Mouse (Mus musculus): ENCODE measurements at regions not wholly inside any gene's neighbourhood (a gene's known extent, or its start where the extent isn't known, plus 50 kb on each side); places are given as distances from the start of the nearest gene placed in this dataset.

DNA sequence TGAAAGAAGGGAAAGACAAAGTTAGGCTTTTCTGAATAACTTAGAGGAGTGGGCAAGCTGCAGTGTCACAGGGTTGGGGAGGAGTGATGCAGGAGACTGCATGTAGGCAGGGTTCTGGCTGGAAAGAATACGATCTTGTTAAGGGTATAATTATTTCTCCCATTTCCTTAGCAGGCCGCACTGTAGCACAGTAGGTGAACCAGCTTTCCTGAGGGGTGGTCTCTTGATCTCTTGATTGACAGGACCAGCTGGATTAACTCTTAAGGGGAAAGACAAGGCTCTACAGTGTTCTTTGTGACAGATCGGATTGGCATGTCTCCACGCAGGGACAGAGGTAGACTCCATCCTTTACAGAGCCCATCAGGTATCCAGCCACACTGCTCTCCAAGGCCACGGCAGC, 54.5 kb upstream of the Meis1 start:
- no peak for DNase-seq (ENCODE audit: low spot score)

DNA sequence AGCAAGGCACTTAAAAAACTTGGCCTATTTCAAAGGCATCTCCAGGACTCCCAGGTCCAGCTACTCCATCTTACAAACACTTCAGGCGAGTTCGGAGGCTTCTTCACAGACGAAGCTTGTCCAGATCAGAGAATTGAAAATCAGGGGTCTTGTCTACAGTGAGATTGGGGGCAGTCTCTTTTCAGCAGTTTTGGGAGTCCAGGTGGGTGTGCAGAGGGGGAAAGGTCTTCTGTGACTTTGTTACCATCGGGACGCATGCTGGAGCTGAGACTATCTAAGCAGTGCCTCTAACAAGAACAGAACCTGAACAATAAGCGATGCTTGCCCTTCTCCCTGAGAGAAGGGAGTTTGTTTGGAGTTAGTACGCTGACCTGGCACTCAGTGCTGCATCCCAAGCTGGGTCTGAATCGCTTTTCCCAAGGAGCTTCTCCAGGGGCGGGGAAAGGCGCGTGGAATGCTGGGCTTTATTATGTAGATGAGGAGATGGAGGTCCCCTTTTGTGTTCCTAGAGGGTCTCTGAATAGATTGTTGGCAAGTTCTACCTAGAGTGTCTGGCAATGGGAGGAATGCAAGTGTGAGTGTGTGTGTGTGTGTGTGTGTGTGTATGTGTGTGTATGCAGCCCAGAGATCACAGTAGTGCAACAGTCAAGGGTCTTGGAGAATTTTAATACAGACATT, 55.2 kb upstream of the Meis1 start:
- DNase-seq (ENCODE audit: low spot score) = no peak

DNA sequence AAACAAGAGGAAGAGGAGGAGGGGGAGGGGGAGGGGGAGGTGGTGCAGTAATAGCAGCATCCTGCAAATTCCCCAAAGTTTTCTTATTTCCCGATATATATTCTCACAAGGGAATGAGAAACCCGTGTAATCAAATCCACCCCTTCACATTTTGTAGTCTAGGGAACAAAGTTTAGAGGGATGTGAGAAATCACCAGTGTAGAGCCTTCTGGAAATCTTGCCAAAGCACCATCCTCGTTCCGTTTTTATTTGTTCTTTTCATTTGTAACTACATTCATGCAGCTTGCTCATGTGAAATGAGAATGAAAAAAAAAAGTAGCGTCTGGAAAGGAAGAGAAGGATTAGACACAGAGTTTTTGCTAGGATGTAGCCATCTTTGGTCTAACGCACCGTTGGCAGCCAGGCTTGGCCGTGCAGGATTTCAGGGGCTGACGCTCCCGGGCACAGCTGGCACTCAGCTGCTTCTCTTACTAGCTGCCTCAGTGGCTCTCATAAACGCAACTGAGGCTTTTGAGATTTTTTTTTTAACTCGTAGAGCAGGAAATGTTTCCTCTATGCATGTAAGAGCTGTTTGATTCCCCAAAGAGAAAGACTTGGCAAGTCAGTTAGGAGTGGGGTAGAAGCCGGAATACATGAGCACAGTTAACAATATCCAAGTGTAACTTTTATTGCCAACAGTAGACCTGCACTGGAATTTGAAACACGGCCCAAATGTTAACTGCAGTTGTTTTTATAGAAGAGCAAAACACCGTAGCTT, 72.5 kb upstream of the Meis1 start:
- DNase-seq (ENCODE audit: low spot score) = no peak

DNA sequence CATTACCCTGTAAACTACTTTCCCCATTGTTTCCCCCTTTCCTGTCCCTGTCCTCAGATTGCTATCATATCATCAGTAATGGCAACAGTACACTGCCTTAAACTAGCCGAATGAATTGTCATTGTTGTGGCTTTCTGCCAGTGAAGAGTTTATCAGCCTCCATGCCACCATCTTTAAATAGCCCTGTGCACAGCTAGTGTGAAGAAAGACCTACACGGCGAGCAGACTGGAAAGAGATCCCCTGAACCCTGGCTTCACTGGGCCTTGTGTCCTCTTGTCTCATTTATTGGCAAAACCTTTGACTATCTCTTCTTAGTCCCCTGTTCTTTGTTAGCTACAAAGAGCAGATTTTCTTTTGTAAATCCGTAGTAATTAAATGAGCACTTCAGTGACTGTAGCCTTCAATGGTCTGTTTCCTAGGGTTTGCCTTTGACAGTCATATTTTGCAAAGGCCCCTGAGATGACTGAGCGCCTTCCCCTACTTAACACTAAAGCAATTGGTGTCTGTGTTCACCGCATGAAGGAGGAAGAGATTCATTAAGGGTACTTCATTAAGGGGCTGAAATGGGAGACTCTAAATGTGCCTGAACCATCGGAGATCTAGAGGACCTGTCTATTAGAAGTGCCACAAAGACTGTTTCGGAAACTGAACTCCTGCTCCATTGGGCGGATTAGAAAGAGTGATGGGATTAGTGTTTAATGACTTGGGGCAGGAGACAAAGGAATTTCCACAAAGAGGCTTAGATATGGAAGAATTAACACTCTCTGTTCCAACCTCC, 74.4 kb upstream of the Meis1 start:
- DNase-seq (ENCODE audit: low spot score) = no peak

DNA sequence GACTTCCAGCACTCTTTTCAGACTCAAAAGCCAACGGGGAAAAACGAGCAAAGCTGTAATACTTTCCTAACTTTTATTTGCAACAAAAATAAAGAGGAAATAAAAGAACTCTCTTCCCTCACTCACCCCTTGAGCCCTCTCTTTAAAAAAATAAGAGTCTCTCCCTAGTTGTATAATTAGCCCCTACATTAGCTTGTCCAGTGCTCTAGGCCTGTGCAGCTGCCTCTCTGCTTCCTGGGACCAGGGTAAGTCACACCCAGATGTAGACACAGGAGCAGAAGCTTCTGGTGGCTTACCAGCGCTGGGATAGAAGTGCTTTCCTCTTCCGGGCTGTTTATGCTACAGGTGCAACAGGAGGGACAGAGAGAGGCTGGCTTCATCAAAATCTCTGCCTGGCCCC, 75.0 kb upstream of the Meis1 start:
- DNase-seq (ENCODE audit: low spot score) = no peak

DNA sequence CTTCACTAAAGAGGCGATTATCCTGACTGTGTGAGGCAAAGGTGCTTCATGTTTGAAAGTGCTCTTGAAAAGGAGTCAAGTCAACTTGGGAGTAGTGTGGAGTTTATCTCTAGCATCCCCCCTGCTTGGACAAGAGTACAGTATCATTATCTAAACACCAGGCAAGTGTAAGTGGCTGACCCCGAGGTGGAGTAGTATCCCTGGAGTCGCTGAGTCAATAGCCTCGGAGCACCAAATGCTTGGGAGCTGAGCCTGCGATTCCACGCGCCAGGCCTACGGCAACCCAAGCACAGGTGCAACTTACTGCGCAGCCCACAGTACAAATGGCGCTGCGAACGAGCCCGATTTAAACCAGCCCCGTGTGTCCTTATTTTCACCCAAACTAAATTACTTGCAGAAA, 75.4 kb upstream of the Meis1 start:
- DNase-seq (ENCODE audit: low spot score) = no peak

DNA sequence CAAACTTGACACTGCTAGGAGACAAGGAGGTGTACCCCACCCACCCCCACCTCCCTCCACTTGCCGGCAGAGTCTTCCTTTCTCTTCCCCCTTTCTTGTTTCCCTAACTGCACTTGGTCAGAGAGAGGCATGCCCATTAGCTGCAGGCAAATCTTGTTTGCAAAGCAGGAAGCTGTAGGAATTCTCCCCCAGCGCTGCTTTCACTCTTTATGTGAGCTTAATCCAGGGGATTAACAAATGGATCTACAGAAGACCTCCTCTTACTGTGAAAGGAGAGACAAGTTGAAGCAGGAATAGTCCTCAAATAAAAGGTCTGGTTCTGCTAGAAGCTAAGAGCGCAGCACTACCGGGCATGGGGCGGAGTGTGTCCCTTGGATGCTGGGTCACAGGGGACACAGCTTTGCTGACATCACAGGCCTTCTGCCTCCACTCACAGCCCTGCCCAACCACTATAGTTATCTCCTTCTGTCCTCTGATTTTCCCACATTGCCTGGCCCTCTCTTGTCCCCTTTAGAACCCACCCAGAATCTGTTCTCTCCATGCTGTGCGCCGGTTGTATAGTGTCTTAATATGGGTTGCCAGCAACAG, 84.3 kb upstream of the Meis1 start:
- no peak for DNase-seq (ENCODE audit: low spot score)

DNA sequence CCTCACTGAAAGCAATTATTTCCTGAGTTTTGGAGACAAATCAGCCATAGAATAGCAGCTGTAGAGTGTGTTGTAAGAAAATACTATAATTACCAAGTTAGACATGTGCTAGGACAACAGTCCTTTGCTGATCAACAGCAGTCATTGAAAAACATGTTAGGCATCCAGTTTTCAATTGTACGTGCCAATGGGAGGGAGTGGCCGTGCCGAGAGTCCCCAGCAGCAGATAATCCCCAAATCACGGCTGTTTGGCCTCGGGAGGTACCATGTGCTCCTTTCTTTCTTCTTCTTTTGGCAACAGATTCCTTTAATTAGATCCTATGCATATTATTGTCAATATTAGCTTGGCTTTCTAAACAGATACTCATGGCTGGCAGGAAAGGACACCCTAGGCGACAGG, 88.4 kb upstream of the Meis1 start:
- no peak for DNase-seq (ENCODE audit: low spot score)

DNA sequence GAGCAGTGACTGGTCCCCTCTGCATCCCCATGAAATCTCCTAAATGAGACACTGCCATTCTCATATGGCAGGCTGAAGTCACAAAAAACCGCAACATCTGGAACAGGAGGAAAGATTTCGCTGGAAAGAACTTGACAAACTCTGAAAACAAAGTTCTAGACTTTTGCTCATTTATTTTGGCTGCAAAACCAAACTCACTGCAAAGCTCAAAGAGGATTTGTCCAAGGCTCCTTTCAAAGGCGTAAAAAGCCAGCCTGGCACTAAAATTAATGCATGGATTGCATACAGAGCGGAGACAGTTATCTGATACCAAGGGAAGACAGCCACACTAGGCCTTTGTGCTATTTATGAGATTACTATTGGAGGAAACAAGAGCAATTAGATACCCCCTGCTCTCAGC, 90.3 kb upstream of the Meis1 start:
- no peak for DNase-seq (ENCODE audit: low spot score)

DNA sequence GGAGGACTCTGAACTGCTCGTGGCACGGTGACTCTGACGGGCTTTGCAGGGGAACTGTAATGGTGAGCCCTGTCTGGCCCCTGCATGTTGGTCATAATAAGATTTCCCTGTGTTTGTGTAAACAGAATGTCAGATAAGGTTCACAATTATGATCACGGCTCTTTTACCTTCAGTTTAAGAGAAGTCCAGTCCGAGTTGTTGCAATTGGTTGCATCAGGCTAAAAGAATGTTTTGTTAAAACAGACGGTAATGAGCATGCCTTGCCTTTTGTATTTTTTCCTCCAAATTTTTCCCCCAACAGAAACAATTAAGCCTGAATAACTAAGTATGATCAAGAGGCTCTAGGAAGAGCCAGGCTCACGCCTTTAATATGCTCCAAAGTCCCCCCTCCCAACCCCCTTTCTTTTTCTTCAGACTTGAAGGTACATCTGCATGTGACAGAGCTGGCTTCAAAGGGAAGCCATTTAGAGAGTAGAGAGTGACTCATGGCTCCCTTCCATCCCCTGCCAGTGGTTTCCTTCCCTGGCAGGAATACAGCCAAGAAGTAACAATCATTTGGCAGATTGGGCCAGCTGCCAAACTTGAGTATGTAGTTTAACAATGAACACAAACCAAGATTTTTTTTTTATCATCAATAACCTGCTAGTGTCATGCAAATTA, 93.3 kb upstream of the Meis1 start:
- DNase-seq (ENCODE audit: low spot score) = peak; percentile 18

DNA sequence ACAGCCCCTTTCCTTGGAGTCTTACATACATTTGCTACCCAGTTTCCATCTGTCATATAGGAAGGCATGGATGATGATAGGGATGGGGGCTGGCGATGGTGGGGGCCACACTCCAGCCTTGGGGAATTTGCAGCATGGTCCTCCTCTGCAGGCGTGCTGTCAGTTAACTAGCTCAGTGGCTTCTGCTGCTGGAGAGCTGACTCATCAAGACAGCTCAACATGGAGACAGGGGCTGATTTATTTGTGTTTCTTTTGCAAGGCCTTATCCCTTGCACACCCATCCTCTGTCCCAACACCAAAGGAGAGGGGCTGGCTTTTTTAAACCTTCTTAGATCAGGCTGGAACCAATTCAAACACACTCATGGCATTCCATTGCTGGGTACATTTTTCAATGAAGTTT, 98.3 kb upstream of the Meis1 start:
- no peak for DNase-seq (ENCODE audit: low spot score)

DNA sequence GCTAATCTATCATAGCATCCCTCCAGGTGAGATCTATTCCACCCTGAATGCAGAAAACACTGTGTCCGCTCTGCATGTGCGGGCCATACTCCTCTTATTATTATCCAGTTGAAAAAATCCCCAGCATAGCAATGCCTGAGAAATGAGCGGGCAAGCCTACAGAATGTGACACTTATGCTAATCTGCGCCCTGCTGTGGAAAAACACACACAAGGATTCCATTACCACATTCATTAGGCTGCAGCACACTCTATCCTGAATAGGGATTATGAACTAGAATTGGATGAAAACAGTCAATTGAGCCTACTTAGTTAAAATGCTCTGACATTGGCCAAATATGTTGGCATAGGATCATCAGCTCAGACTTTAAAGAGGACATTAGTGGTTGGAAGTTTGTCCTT, 99.5 kb upstream of the Meis1 start:
- no peak for DNase-seq (ENCODE audit: low spot score)

DNA sequence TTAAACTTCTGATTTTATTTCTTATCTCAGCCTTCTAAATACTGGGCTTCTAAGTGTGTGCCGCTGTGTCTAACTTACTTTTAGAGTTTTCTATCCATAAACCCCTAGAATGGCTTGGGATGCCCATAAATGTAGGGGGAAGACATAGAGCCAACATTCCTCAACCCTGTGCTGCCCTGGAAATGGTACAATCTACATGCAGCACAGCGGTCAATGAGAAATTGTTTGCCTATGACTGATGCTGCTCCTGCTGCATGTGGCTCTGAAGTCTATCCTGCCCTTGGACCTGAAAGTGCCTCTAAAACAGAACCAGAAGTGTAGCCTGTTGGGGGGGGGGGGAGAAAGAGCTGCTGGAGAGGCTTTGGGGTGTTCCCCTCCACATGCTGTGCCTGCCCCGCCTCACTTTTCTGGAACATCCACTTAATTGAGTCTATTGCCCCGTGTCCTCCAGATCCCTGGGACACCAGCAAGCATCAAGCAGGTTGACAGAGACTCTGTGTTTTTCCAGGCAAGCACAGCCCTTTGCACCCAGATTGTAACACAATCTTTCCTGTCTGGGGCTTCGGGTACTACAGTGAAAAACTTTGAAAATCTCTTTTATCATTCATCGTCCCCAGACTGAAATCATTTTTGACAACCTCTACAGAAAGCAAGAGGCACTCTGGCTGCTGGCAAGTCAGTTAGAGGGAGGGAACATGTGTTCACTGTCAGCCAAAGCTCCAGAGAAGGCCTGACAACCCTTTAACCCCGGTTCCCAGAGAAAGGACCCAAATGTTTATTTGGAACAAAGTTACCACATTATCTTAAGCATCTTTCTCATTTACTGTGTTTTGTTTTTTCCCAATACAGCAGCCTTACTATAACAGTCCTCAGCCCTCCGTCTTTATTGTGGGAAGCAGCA, 101.4 kb upstream of the Meis1 start:
- no peak for DNase-seq (ENCODE audit: low spot score)

DNA sequence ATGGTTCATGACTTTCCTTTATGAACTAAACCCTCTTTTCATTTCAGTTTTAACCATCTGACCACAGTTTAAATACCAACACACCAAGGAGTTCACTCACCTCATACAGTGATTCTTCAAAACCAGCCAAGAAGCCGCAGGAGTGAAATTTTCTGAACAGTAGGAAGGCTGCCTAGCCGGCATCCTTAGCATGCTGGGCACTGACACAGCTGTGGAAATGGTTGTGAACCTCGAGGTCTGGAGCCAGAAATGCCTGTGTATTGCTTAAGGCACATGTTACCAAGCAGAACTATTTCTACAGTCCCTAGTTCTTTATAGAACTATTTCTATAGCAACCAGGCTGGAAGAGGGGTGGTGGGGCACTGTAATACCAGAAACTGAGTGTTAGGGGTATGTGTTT, 102.1 kb upstream of the Meis1 start:
- DNase-seq (ENCODE audit: low spot score) = no peak

DNA sequence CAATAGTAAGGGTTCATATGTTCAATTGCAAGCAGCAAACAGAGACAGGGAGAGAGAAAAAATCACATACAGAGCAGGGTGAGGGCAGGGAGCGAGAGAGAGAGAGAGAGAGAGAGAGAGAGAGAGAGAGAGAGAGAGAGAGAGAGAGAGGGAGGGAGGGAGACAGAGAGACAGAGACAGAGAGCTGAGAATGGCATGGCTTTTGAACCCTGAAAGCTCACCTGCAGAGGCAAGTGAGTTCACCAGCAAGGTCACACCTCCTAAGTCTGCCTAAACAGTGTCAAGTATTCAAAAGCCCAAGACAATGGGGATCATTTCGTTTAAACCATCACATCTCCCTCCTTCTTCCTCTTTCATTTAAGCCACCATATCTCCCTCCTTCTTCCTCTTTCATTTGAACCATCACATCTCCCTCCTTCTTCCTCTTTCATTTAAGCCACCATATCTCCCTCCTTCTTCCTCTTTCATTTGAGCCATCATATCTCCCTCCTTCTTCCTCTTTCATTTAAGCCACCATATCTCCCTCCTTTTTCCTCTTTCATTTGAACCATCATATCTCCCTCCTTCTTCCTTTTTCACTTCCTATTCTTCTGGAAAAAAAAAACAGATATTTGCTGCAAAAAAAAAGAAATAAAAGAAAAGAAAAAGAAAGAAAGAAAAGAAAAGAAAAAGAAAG, 116.7 kb upstream of the Meis1 start:
- no peak for DNase-seq (ENCODE audit: low spot score)

DNA sequence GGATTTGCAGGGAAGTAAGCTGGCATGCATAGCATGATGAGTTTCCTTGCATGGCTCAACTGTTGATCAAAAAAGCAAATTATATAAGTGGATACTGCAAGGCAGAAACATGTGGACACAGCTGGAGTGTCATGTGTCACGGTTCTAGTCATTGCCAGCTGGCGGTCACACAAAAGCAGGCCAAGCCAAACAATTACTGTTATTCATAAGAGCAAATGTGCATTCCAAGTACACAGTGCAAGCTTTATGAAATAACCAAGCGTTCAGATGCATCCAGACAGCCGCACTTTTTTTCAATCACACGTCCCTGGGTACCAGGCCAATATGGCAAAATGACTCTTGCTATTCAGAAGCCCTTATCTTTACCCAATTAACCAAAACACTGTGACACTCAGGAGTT, 119.6 kb upstream of the Meis1 start:
- DNase-seq (ENCODE audit: low spot score) = peak; percentile 6

DNA sequence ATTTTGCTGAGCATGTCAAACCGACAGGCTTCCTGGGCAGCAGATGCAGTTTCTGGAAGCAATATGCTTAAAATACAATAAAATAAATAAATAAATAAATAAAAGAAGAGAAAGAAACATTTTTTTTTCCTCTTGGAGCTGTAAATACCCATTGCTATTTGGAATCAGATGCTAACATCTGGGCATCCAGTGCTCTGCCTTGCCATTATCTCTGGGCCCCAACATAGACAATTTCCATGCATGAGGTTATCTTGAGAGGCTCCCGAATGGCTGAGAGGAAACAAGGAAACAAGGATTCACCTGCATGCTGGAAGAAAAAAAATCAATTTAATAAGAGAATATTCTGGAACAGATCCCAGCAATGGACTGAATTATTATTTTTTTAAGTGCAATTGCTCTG, 120.0 kb upstream of the Meis1 start:
- DNase-seq (ENCODE audit: low spot score) = no peak

DNA sequence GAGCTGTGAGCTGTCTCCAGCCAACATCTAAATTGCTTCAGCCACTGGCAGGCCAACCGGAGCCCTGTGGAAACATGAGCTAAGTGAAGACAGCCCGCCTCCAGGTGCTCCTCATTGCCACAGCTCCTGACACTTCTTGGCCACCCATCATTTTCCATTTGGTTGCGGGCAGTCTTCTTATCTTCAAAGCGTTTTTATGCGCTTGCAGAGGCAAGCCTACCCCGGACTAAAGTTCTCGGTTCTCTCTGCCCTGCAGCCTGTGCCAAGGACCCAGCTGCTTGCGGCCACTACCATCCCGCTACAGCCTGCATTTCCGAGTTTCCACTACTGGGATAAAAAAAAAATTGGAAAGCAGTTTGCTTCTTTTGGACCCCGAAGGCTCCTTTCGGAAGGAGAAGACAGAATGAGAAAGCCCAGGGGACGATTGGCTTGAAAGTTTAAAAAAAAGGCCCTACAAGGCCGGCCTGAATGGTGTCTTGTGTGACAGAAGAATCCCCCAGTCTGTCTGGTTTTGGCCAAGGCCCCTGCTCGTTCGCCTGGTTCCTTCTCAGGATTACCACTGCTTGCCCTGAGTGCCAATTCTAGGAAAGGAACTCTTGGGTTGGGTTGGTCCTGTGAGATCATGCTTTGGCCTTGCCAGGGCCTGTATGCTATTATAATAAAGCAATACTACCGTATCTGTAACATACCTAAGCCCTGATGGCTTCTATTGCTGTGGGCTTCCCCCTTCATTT, 124.6 kb upstream of the Meis1 start:
- no peak for DNase-seq (ENCODE audit: low spot score)

DNA sequence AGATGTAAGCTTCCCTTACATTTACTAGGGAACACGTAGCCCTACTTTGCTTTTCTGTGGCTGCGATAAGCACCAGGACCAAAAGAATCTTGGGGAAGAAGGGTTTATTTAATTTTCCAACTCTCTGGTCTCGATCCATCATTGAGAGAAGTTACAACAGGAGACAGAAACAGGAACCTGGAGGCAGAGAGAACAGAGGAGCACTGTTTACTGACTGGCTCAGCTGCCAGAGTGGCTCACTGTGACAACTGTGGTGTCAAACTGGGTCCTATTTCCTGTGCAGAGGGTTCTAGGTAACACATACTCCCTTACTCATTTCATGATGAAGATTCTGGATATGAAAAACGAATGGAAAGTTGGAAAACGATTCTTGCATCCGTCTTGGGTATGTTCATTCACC, 125.7 kb upstream of the Meis1 start:
- DNase-seq (ENCODE audit: low spot score) = no peak

DNA sequence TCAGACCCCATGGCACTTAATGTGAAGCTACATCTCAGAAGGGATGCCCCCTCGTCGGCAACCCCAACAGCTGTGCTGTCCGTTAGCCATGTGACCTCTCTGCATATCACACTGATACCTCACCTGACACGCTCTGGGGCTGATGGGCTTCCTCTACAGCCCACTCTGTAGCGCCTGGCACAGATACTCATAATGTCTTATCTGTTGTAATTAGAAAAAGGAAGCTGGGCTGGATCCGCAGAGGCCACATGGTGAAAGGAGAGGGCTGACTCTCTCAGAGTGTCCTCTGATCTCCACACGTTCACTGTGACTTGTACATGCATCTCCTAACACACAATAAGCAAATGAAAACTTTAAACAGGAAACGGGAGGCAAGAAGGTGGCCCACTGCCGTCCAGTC, 126.5 kb upstream of the Meis1 start:
- DNase-seq (ENCODE audit: low spot score) = no peak
